Mouse (Mus musculus) neural tube, embryonic 11.5 days (tissue): ENCODE results near the gene Snai1. TPM values are rescaled to one million over a fixed set of nuclear protein-coding genes. Genes with fewer than 3 reads are reported as not detected.

Source experiments
- ATAC-seq: fragments of 200-750 bp; cut with Nextera tagmentation; 2 replicates; pipeline ENCODE4 v1.8.0; 2017; ENCODE audit warnings: moderate number of reproducible peaks, mild to moderate bottlenecking, moderate TSS enrichment, moderate library complexity; ENCODE audit not compliant: insufficient read depth, low FRiP score, low TSS enrichment
- DNase-seq: peaks from one replicate; pipeline ENCODE4 v3.0.0-alpha.2; 2015; ENCODE audit warnings: low spot score
- H3K27ac ChIP-seq: fragments of 300-500 bp; sonication (generic); 2 replicates; pipeline ENCODE4 v1.5.1; 2014; ENCODE audit warnings: low read depth, mild to moderate bottlenecking, low read length
- H3K27me3 ChIP-seq: fragments of 300-500 bp; sonication (generic); 2 replicates; pipeline ENCODE4 v1.6.1; 2014; ENCODE audit warnings: mild to moderate bottlenecking, low read length, mixed read lengths; ENCODE audit not compliant: control insufficient read depth, insufficient read depth
- H3K36me3 ChIP-seq: fragments of 300-500 bp; sonication (generic); 2 replicates; pipeline ENCODE4 v1.6.1; 2014; ENCODE audit warnings: mild to moderate bottlenecking, low read length, moderate library complexity, mixed read lengths; ENCODE audit not compliant: control insufficient read depth, insufficient read depth
- H3K4me1 ChIP-seq: fragments of 300-500 bp; sonication (generic); 2 replicates; pipeline ENCODE4 v1.6.1; 2014; ENCODE audit warnings: low read length, mixed read lengths; ENCODE audit not compliant: control insufficient read depth, insufficient read depth
- H3K4me2 ChIP-seq: fragments of 300-500 bp; sonication (generic); 2 replicates; pipeline ENCODE4 v1.6.1; 2014; ENCODE audit warnings: low read depth, mild to moderate bottlenecking, moderate library complexity
- H3K4me3 ChIP-seq: fragments of 300-500 bp; sonication (generic); 2 replicates; pipeline ENCODE4 v1.5.1; 2014; ENCODE audit warnings: low read depth, low read length
- H3K9ac ChIP-seq: fragments of 300-500 bp; sonication (generic); 2 replicates; pipeline ENCODE4 v1.6.1; 2014; ENCODE audit warnings: mild to moderate bottlenecking, low read length
- H3K9me3 ChIP-seq: fragments of 300-500 bp; sonication (generic); 2 replicates; pipeline ENCODE4 v1.6.1; 2016; ENCODE audit warnings: low read length; ENCODE audit not compliant: control insufficient read depth
- WGBS: fragments of 180-500 bp; shearing (Covaris S2); extraction: QIAGEN DNeasy Blood & Tissue Kit; methylation state at CpG from one replicate; pipeline ENCODE4 v1.1.7; 2014; 5-methylcytosine and 5-hydroxymethylcytosine counted together
- polyA plus RNA-seq: library from polyadenylated mRNA; unstranded; fragments of >200 nt; fragmentation: Nextera tagmentation; extraction: Ambion mirVana; gene quantifications from 2 replicates; pipeline ENCODE4 v1.2.1, GENCODE M21; 2014

Snai1 gene
- polyA plus RNA-seq, 1 experiment from 2014 or later = 32.3 TPM

- Histone ChIP-seq H3K27ac (no peak overlapping the region), H3K4me3 (no peak overlapping the region), H3K4me2 (no peak overlapping the region), H3K27me3 (no peaks in the 10 kb centered on the region), H3K9ac (no peak overlapping the region), H3K4me1 (0 out of 2 replicates have a peak, but pooled peaks cover 3% of the 10 kb centered on the region), H3K9me3 (no peaks in the 10 kb centered on the region), H3K36me3 (no peaks in the 10 kb centered on the region)
- no peak for ATAC-seq
- no peak for DNase-seq
- WGBS = 63% methylated on average over 9 of the region's 9 CpGs
These were observed 39.3 kb downstream of the Snai1 start for GRCm38 (mm10) chr2:167577186-167577785.

DNA sequence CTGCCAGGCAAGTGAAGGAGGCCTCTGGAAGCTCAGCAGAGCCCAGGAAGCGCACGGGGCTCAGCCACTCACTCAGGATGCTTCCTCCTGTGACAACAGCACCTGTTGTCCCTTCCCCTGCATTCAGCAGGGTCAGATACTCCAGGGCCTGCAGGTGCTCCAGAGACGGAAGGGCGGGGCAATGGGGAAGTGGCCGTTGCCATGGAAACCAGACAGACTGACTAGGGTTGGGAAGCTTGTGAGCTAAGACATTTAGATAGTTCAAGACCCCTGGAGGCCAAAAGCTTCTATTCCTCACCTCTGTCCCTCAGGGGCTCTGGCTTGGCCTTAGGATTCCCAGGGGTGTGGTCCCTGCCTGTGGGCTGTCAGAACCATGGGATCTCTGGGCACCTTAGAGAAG is 40.5 kb downstream of the Snai1 start:
- Histone ChIP-seq H3K4me2 (no peak overlapping the region), H3K27ac (no peak overlapping the region), H3K4me3 (no peak overlapping the region), H3K4me1 (peaks cover 9% of the 10 kb centered on the region; the same call in 1 of the 2 replicates), H3K9me3 (no peaks in the 10 kb centered on the region), H3K36me3 (no peaks in the 10 kb centered on the region), H3K9ac (no peak overlapping the region), H3K27me3 (no peaks in the 10 kb centered on the region)
- no peak for DNase-seq
- WGBS = 30% methylated on average over 5 of the region's 5 CpGs
- ATAC-seq = no peak

DNA sequence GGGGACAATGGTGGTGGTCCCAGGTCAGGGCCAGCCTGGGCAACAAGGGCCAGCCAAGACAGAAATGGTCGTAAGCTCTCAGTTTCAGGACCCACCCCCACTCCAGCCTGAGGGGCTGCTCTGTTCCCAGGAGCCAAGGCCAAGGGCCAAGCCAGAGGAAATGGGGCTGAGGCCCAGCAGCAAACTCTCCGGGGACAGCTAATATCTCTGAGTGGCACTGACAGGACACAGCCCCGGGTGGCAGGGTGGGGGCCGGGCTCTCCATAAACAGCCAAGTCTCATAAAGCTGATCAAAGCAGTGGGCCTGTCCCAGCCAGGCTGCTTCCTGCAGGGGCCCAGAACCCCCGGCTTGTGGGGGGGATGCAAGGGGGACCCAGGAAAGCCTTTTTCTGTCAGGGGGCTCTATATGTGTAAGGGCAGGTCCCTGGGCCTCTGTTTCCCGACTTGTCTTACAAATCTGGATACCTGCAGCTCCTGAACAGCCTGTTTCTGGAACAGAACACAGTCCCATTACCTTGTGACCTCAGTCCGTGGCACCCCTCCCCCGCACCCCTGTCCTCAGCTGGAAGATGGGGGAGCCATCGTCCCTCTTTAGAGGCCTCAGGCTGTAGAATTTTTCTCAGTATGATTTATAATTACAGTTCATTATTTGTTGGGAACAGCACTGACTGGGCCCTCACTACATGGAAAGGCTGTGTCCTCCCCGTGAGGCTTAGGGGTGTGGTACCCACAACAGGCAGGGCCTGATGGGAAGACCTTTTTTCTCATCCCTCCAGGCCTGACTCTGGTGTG is 45.4 kb downstream of the Snai1 start:
- 30% methylated on average over 10 of the region's 10 CpGs for WGBS
- Histone ChIP-seq H3K4me2 (no peak overlapping the region), H3K4me1 (peaks cover 11% of the 10 kb centered on the region; the same call in 1 of the 2 replicates), H3K9ac (no peak overlapping the region), H3K27ac (0 out of 2 replicates have a peak overlapping the region, but pooled peaks have one; percentile 14), H3K4me3 (no peak overlapping the region), H3K9me3 (no peaks in the 10 kb centered on the region), H3K36me3 (no peaks in the 10 kb centered on the region), H3K27me3 (no peaks in the 10 kb centered on the region)
- ATAC-seq = no peak
- no peak for DNase-seq

GRCm38 (mm10) chr2:167585273-167585672 is 47.3 kb downstream of the Snai1 start:
- Histone ChIP-seq H3K4me3 (no peak overlapping the region), H3K27ac (no peak overlapping the region), H3K9me3 (no peaks in the 10 kb centered on the region), H3K27me3 (no peaks in the 10 kb centered on the region), H3K4me2 (no peak overlapping the region), H3K36me3 (no peaks in the 10 kb centered on the region), H3K9ac (no peak overlapping the region), H3K4me1 (peaks cover 18% of the 10 kb centered on the region)
- no peak for ATAC-seq
- no peak for DNase-seq
- 85% methylated on average over 2 of the region's 2 CpGs for WGBS

DNA sequence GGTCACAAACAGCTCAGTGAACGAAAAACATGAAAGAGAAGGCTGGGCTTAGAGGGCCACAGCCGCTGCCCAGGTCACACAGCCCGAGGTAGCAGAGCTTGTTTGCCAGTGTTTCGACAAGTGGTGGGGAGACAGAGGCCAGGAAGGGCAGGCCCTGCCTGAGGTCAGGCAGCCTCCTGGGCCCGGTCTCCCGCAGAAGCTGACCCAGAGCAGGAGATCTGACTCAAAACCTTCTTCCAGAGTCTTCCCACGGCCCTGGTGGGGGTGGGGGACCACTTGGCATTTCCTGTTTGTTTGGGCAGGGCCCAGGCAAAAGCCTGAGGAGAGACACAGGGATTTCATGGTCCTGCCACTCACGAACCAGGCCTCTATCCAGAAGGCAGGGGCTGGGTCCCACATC is 48.0 kb downstream of the Snai1 start:
- ATAC-seq (no peak), DNase-seq (no peak)
- no peaks in the 10 kb centered on the region for H3K9me3 ChIP-seq
- H3K27ac ChIP-seq = 0 out of 2 replicates have a peak overlapping the region, but pooled peaks have one; percentile 11
- no peaks in the 10 kb centered on the region for H3K36me3 ChIP-seq
- no peak overlapping the region for H3K4me2 ChIP-seq
- H3K4me1 ChIP-seq = peaks cover 18% of the 10 kb centered on the region
- 20% methylated on average over 8 of the region's 8 CpGs for WGBS
- H3K9ac ChIP-seq = no peak overlapping the region
- H3K27me3 ChIP-seq = no peaks in the 10 kb centered on the region
- H3K4me3 ChIP-seq = no peak overlapping the region

GRCm38 (mm10) chr2:167586976-167587375 is 49.0 kb downstream of the Snai1 start:
- no peak for ATAC-seq
- Histone ChIP-seq H3K4me2 (no peak overlapping the region), H3K4me3 (no peak overlapping the region), H3K36me3 (no peaks in the 10 kb centered on the region), H3K27me3 (no peaks in the 10 kb centered on the region), H3K9ac (no peak overlapping the region), H3K4me1 (peaks cover 18% of the 10 kb centered on the region), H3K9me3 (no peaks in the 10 kb centered on the region), H3K27ac (no peak overlapping the region)
- WGBS = 19% methylated on average over 9 of the region's 9 CpGs
- DNase-seq = no peak

- no peak for ATAC-seq
- H3K27me3 ChIP-seq = no peaks in the 10 kb centered on the region
- H3K36me3 ChIP-seq = no peaks in the 10 kb centered on the region
- peak overlapping the region; percentile 35 for H3K9ac ChIP-seq
- DNase-seq = peak; percentile 29
- no peaks in the 10 kb centered on the region for H3K9me3 ChIP-seq
- H3K27ac ChIP-seq = no peak overlapping the region
- peak overlapping the region; percentile 22; the same call in 1 of the 2 replicates for H3K4me2 ChIP-seq
- WGBS = 11% methylated on average over 21 of the region's 21 CpGs
- H3K4me1 ChIP-seq = peaks cover 9% of the 10 kb centered on the region
- H3K4me3 ChIP-seq = no peak overlapping the region
These were observed 51.0 kb downstream of the Snai1 start for GRCm38 (mm10) chr2:167588774-167589577.
